Mouse (Mus musculus) bone marrow, adult 2 months (tissue): ENCODE results near the gene Il17rb. TPM values are rescaled to one million over a fixed set of nuclear protein-coding genes. Genes with fewer than 3 reads are reported as not detected.

Source experiments
- H3K27ac ChIP-seq: fragments of 200-500 bp; 2 replicates; pipeline ENCODE4 v1.5.1; 2012; ENCODE audit warnings: low read depth, mild to moderate bottlenecking, control low read depth, inconsistent platforms, low read length; ENCODE audit not compliant: control insufficient read depth, poor library complexity, insufficient read depth
- H3K4me1 ChIP-seq: fragments of 200-500 bp; 2 replicates; pipeline ENCODE4 v1.6.1; 2011; ENCODE audit warnings: low read length; ENCODE audit not compliant: control insufficient read depth, insufficient read depth
- H3K4me3 ChIP-seq: fragments of 200-500 bp; replicated peaks from 2 replicates; pipeline ENCODE3; 2011; ENCODE audit warnings: mild to moderate bottlenecking, low read depth, low read length, control low read depth; ENCODE audit not compliant: control insufficient read depth
- CTCF ChIP-seq: fragments of 200-500 bp; IDR thresholded peaks from 2 replicates; pipeline ENCODE4 v1.5.1; 2011; ENCODE audit warnings: low read length, control low read depth; ENCODE audit not compliant: control insufficient read depth, insufficient read depth
- POLR2A ChIP-seq: fragments of 200-500 bp; IDR thresholded peaks from 2 replicates; pipeline ENCODE4 v1.6.1; 2011; ENCODE audit warnings: low read depth, mild to moderate bottlenecking, control low read depth, low read length, borderline replicate concordance; ENCODE audit not compliant: control insufficient read depth
- WGBS: fragments of 180-500 bp; shearing (Covaris S2); methylation state at CpG from one replicate; pipeline ENCODE4 v1.1.7; 2018; 5-methylcytosine and 5-hydroxymethylcytosine counted together
- polyA plus RNA-seq: library from polyadenylated mRNA; stranded (reverse); fragments of >200 nt; gene quantifications from 2 replicates; pipeline ENCODE4 v1.2.4, GENCODE M21; 2011; ENCODE audit warnings: low replicate concordance; ENCODE audit not compliant: missing spikeins, insufficient read depth, insufficient read length

Gene Il17rb
- polyA plus RNA-seq, 1 experiment = 7.8 TPM

- H3K27ac ChIP-seq = no peak overlapping the region; the same call in 1 of the 2 replicates
- WGBS = 41% methylated on average over 10 of the region's 10 CpGs
Measured at GRCm38 (mm10) chr14:30009864-30010560, 1.3 kb upstream of the Il17rb start.

GRCm38 (mm10) chr14:29999475-29999811 is 9.3 kb downstream of the Il17rb start:
- TF ChIP-seq CTCF (no peak), POLR2A (no peak)
- WGBS = 66% methylated on average over 3 of the region's 3 CpGs
- H3K4me3 ChIP-seq = no peak overlapping the region
- H3K4me1 ChIP-seq = no peaks in the 10 kb centered on the region
- no peak overlapping the region for H3K27ac ChIP-seq

More at GRCm38 (mm10) chr14:30009864-30010560, 1.3 kb upstream of the Il17rb start:
- no peak for TF ChIP-seq CTCF
- no peak for TF ChIP-seq POLR2A
- Histone ChIP-seq H3K4me3 (no peak overlapping the region), H3K4me1 (peaks cover 2% of the 10 kb centered on the region; the same call in 1 of the 2 replicates)

GRCm38 (mm10) chr14:29998747-29999474 is 9.8 kb downstream of the Il17rb start:
- 76% methylated on average over 13 of the region's 13 CpGs for WGBS
- no peak overlapping the region for H3K27ac ChIP-seq
- TF ChIP-seq POLR2A (no peak), CTCF (no peak)
- no peak overlapping the region for H3K4me3 ChIP-seq
- no peaks in the 10 kb centered on the region for H3K4me1 ChIP-seq

DNA sequence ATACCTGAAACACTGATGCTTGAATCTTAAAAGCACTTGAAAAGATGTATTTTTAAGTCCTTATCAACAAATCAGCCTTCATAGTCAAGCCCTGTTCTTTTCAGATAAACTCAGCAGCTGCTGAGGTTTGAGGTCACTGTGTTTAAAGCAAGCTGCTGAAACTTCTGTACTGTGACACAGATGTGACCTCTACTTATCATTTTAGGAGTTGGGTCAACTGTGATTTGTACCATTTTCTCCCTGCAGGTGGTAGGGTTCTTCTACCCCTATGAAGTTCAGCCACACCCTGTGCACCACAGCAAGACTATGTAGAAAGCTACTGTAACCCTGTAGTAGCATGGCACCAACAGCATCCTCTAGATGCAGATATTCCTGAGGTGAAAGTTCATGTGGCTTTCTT is 11.4 kb downstream of the Il17rb start:
- H3K4me3 ChIP-seq = no peak overlapping the region
- H3K27ac ChIP-seq = no peak overlapping the region
- H3K4me1 ChIP-seq = no peaks in the 10 kb centered on the region; the same call in 1 of the 2 replicates
- TF ChIP-seq CTCF = no peak
- no peak for TF ChIP-seq POLR2A

DNA sequence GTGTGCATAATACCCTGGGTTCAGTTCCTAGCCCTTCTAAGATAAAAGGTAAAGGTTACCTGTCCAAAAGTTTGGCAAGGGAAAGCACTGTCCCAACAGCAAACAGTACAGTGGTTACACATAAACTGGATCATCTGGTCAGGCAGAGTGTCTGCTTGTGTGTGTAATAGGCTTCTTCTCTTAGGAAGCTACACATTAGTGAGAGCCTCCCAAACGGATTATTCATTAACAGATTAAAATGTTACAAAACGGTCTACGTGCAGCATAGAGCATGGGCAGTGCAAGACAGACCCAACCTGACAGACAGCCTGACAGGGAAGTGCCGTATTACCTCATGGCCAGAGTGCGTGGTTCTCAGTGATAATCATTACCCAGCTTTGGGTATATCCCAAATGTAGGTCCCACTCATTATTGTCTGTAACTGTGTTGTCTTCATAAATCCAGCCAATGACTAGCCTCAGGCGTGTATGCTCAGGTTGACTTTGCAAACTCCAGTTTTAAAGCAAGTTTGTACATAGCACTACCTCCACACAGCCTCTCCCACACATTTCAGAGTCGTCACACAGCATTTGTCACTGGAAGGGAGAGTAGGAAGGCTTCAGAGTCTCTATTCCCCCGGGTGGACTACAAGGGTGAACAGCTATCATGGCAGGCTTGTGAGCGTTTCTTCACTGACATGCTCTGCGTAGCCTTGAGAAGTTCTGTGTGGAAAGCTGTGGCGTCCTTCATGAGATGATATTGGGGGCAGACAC is 12.5 kb downstream of the Il17rb start:
- H3K4me3 ChIP-seq = no peak overlapping the region
- no peak for TF ChIP-seq POLR2A
- TF ChIP-seq CTCF = no peak
- H3K4me1 ChIP-seq = no peaks in the 10 kb centered on the region; the same call in 1 of the 2 replicates
- WGBS = 82% methylated on average over 11 of the region's 11 CpGs
- no peak overlapping the region for H3K27ac ChIP-seq

GRCm38 (mm10) chr14:29994976-29995375 is 13.7 kb downstream of the Il17rb start:
- 91% methylated on average over 4 of the region's 4 CpGs for WGBS
- Histone ChIP-seq H3K4me3 (no peak overlapping the region), H3K27ac (no peak overlapping the region), H3K4me1 (no peaks in the 10 kb centered on the region; the same call in 1 of the 2 replicates)
- TF ChIP-seq POLR2A = no peak
- no peak for TF ChIP-seq CTCF

GRCm38 (mm10) chr14:29988337-29988736 is 20.4 kb downstream of the Il17rb start:
- TF ChIP-seq CTCF (no peak), POLR2A (no peak)
- Histone ChIP-seq H3K4me1 (no peaks in the 10 kb centered on the region), H3K4me3 (no peak overlapping the region), H3K27ac (no peak overlapping the region)
- 91% methylated on average over 4 of the region's 4 CpGs for WGBS

DNA sequence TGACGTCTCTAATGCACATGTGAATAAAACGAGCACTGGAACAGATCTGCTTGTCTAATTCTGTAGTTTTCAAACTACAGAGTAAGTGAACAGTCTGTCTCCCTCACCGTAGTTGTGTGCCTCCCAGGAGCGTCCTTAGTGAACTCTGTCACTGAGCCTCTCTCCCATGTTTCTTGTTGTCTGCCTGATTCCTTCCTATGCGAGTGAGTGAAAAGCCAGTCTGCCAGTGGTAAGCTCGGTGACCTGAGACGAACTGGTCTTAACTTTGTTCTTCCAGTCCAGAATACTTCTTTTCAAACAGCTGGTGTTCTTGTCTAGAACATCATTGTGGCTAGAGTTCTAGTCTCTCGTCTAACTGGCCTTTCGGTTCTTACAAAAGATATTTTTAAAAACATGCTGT is 21.0 kb downstream of the Il17rb start:
- 87% methylated on average over 9 of the region's 9 CpGs for WGBS
- no peak for TF ChIP-seq CTCF
- TF ChIP-seq POLR2A = no peak
- no peaks in the 10 kb centered on the region for H3K4me1 ChIP-seq
- H3K27ac ChIP-seq = no peak overlapping the region
- H3K4me3 ChIP-seq = no peak overlapping the region
